Mouse (Mus musculus): ENCODE measurements around the gene Nsf. TPM values are rescaled to one million over a fixed set of nuclear protein-coding genes. Genes with fewer than 3 reads are reported as not detected.
"Not testable (repeated sequence)": the region's sequence is repeated elsewhere in the genome, so short reads cannot be mapped to it uniquely, and the experiment has no call there.

Gene Nsf
- 0.27 and 0.30 TPM in 2 replicates for polyA plus RNA-seq (2012)

DNA sequence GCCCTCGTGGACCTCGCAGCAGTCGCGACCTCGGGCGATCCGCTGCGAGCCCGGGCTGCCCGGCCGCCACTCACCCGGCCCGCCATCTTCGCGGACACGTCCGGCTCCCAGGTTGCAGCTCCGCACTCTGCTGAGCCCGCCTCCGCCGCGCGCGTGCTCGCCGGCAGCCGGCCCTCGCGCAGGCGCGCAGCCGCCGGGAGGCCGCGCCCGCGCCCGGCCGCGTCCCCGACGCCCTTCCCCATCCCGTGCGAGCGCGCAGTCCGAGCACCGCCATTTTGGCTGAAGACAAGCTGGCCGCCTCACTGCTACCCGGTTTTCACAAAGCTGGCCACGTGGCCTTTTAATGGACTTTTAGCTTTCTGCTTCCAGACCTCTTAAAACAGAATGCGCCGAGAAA is at the start of gene Nsf:
Gene Nsf (minus strand): TSS at position 161 of the 397 bp plus-strand sequence.
- TF ChIP-seq TAL1 (IDR thresholded peaks at IDR 0.05; ENCODE audit: low read length) (no peak), GATA1 (IDR thresholded peaks at IDR 0.05; ENCODE audit: low read length) (no peak)
- Histone ChIP-seq H3K9me3 (ENCODE audit: control insufficient read depth, low read length) (no peaks in the 10 kb centered on the region), H3K36me3 (ENCODE audit: control insufficient read depth) (peaks cover 8% of the 10 kb centered on the region), H3K27me3 (ENCODE audit: control insufficient read depth) (peaks cover 6% of the 10 kb centered on the region), H3K4me1 (ENCODE audit: control insufficient read depth) (peaks cover 44% of the 10 kb centered on the region), H3K4me3 (replicated peaks) (peak within 1 kb of the TSS; percentile 99)

DNA sequence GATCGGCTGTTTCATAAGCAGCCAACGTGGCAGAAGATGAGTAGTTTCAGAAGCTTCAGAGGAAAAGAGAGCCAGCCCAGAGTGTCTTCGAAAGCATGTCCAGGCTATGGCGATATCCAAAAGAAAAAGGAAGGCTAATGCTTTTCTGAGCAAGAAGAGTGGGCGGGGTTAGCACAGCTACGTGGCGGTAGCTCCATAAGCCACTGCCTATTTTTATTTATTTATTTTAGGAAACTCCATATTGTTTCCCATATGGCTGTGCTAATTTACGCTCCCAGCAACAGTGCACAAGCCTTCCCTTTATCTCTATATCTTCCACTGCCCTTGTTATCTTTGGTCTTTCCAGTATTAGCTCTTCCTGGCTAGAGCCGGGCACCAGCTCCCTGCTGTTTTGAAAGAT is 49.5 kb upstream of the Nsf start:
- H3K9me3 ChIP-seq (ENCODE audit: control insufficient read depth, low read length): no peaks in the 10 kb centered on the region
- H3K4me1 ChIP-seq (ENCODE audit: control insufficient read depth): no peaks in the 10 kb centered on the region
- no peaks in the 10 kb centered on the region for H3K27me3 ChIP-seq (ENCODE audit: control insufficient read depth)
- no peaks in the 10 kb centered on the region for H3K36me3 ChIP-seq (ENCODE audit: control insufficient read depth)
- TF ChIP-seq TAL1 (IDR thresholded peaks at IDR 0.05; ENCODE audit: low read length) (no peak), GATA1 (IDR thresholded peaks at IDR 0.05; ENCODE audit: low read length) (no peak)
- no peak overlapping the region for H3K4me3 ChIP-seq (replicated peaks)

DNA sequence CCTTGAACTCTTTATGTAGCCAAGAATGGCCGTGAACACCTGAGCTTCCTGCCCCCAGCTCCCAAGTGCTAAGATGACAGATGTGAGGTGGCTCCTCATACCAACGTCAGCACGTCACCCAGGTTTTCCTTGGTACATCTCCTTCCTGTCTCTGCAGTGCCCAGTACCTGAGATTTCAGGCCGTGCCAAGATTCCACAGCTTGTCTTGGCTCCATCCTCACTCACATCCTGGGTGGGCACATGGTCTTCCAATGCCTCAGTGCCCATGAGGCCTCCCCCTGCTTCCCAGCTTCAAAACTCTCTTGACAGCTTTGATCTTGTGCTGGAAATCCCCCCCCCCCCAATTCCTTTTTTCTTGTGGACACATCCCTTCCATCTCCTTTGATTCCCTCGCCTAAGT is 48.3 kb upstream of the Nsf start:
- Histone ChIP-seq H3K4me3 (replicated peaks) (no peak overlapping the region), H3K27me3 (ENCODE audit: control insufficient read depth) (no peaks in the 10 kb centered on the region)
- TF ChIP-seq TAL1 (IDR thresholded peaks at IDR 0.05; ENCODE audit: low read length): no peak
- no peak for TF ChIP-seq GATA1 (IDR thresholded peaks at IDR 0.05; ENCODE audit: low read length)

DNA sequence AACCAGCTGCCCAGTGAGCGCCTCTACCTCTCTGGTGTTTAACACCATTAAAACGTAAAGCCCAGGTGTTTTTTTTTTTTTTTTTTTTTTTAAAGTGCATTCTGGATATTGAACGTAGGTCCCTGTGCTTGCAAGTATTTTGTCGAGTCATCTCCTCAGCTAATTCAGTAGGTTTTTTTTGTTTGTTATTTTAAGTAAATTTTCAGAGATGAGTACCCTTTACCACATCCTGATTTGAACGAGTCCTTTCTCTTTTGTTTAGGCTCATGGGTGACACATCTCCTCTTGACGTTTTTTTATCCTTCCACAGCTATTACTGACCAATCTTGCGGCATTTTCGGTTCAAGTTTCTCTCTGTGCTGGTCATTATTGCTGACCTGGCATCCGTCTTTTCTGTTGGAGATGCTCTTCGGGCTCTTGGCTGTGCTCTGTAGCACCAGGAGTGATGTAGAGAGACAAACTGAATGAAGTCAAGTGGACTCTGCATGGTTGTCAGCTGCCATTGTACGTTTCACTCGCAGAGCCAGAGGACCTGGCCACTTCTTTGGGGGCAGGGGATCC is 47.6 kb upstream of the Nsf start:
- no peak for TF ChIP-seq GATA1 (IDR thresholded peaks at IDR 0.05; ENCODE audit: low read length)
- no peak for TF ChIP-seq TAL1 (IDR thresholded peaks at IDR 0.05; ENCODE audit: low read length)

More for the DNA sequence above, 48.3 kb upstream of the Nsf start:
- H3K9me3 ChIP-seq (ENCODE audit: control insufficient read depth, low read length): no peaks in the 10 kb centered on the region
- no peaks in the 10 kb centered on the region for H3K4me1 ChIP-seq (ENCODE audit: control insufficient read depth)
- no peaks in the 10 kb centered on the region for H3K36me3 ChIP-seq (ENCODE audit: control insufficient read depth)

DNA sequence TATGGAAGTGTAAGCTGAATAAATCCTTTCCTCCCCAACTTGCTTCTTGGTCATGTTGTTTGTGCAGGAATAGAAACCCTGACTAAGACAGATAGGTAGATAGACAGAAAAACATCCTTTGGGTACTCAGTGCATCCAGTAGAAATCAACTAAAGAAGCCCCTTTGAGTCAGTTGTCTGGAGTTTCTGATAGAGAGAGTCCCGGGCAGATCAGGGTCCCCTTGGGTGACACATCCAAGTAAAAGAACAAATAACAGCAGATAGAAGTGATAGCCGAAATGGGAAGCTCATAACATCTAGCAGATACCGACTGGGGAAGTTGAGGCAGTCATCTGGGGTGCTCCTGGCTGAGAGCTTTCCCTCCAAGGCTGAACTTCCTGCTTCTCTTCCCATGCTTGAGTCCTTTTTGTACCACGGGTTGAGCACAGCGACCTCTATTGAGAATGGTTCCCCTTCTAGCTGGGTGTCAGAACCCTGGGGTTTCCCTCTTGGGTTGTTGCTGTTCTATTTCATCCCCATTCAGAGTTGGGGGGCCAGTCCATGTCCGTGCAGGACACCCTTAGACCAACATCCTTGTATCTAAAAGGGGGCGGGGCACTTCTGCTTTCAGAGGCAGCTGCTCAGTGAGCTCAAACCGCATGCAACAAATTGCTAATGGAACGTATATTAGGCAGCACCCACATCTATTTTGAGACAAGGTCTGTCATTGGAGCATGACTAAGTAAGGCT is 47.0 kb upstream of the Nsf start:
- TF ChIP-seq GATA1 (IDR thresholded peaks at IDR 0.05; ENCODE audit: low read length) (no peak), TAL1 (IDR thresholded peaks at IDR 0.05; ENCODE audit: low read length) (no peak)
- H3K4me3 ChIP-seq (replicated peaks): no peak overlapping the region
- H3K4me1 ChIP-seq (ENCODE audit: control insufficient read depth): no peaks in the 10 kb centered on the region
- H3K9me3 ChIP-seq (ENCODE audit: control insufficient read depth, low read length): no peaks in the 10 kb centered on the region
- H3K36me3 ChIP-seq (ENCODE audit: control insufficient read depth): no peaks in the 10 kb centered on the region
- H3K27me3 ChIP-seq (ENCODE audit: control insufficient read depth): no peaks in the 10 kb centered on the region

More for the DNA sequence above, 47.6 kb upstream of the Nsf start:
- no peaks in the 10 kb centered on the region for H3K4me1 ChIP-seq (ENCODE audit: control insufficient read depth)
- no peaks in the 10 kb centered on the region for H3K36me3 ChIP-seq (ENCODE audit: control insufficient read depth)
- H3K27me3 ChIP-seq (ENCODE audit: control insufficient read depth): no peaks in the 10 kb centered on the region
- H3K9me3 ChIP-seq (ENCODE audit: control insufficient read depth, low read length): no peaks in the 10 kb centered on the region
- H3K4me3 ChIP-seq (replicated peaks): no peak overlapping the region

DNA sequence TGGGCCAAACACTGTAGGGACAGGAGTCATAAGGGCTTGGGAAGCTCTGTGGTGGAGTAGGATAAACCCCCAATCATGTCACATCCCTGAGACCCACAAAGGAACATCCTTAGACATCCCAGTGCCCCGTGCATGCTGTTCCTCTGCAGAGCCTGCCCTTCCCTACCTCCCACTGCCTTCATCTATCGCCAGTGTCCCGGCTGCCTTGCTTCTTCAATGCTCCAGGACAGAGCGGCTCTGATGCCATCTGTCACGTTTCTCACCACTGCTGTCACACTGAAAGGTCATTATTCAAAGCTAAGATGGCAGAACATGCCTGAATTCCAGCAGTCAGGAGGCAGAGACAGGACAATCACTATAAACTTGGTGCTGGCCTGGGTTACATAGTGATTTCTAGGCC is 44.9 kb upstream of the Nsf start:
- TF ChIP-seq GATA1 (IDR thresholded peaks at IDR 0.05; ENCODE audit: low read length): no peak
- TF ChIP-seq TAL1 (IDR thresholded peaks at IDR 0.05; ENCODE audit: low read length): no peak
- H3K27me3 ChIP-seq (ENCODE audit: control insufficient read depth): no peaks in the 10 kb centered on the region
- H3K9me3 ChIP-seq (ENCODE audit: control insufficient read depth, low read length): no peaks in the 10 kb centered on the region
- H3K36me3 ChIP-seq (ENCODE audit: control insufficient read depth): no peaks in the 10 kb centered on the region
- no peak overlapping the region for H3K4me3 ChIP-seq (replicated peaks)
- no peaks in the 10 kb centered on the region for H3K4me1 ChIP-seq (ENCODE audit: control insufficient read depth)

DNA sequence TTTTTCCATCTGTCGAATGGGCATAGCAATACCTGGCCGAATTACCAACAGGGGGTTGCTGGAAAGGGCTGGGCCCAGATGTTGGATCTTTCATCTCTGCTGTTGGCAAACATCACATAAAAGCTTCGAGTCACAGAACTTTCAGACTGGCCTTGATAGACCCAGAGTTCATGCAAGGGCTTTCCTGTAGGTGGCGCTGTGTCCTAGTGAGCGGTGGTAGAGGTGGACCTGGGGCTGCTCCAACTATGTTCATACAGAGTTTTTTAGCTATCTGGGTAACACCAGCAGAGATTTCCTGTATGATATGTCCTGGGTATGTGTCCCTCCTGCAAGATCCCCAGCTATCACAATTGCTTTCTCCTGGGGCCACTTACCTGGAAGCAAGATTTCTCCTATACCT is 43.5 kb upstream of the Nsf start:
- Histone ChIP-seq H3K36me3 (ENCODE audit: control insufficient read depth) (no peaks in the 10 kb centered on the region), H3K27me3 (ENCODE audit: control insufficient read depth) (no peaks in the 10 kb centered on the region), H3K9me3 (ENCODE audit: control insufficient read depth, low read length) (no peaks in the 10 kb centered on the region), H3K4me1 (ENCODE audit: control insufficient read depth) (no peaks in the 10 kb centered on the region), H3K4me3 (replicated peaks) (no peak overlapping the region)
- no peak for TF ChIP-seq TAL1 (IDR thresholded peaks at IDR 0.05; ENCODE audit: low read length)

DNA sequence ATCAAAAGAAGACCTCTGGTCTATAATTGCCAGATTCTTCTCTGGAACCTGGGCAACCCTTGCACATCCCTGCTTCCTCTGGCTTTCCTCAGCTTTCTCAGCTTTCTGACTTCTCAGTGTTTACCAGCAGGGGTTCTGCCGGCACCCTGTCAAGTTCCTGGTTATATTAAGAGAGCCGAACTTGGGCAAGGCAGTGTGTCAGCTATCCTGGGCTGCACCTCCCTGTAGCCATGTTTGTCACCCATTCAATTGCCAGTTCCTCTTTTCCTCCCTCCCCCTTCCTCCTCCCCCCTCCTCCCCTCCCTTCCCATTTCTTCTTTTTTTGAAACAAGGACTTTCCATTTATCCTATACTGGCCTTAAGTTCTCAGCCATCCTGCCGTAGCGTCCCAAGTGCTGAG is 38.8 kb upstream of the Nsf start:
- H3K4me3 ChIP-seq (replicated peaks): no peak overlapping the region
- TF ChIP-seq GATA1 (IDR thresholded peaks at IDR 0.05; ENCODE audit: low read length) (no peak), TAL1 (IDR thresholded peaks at IDR 0.05; ENCODE audit: low read length) (no peak)
- no peaks in the 10 kb centered on the region for H3K9me3 ChIP-seq (ENCODE audit: control insufficient read depth, low read length)
- no peaks in the 10 kb centered on the region for H3K4me1 ChIP-seq (ENCODE audit: control insufficient read depth)
- H3K27me3 ChIP-seq (ENCODE audit: control insufficient read depth): no peaks in the 10 kb centered on the region
- H3K36me3 ChIP-seq (ENCODE audit: control insufficient read depth): no peaks in the 10 kb centered on the region

DNA sequence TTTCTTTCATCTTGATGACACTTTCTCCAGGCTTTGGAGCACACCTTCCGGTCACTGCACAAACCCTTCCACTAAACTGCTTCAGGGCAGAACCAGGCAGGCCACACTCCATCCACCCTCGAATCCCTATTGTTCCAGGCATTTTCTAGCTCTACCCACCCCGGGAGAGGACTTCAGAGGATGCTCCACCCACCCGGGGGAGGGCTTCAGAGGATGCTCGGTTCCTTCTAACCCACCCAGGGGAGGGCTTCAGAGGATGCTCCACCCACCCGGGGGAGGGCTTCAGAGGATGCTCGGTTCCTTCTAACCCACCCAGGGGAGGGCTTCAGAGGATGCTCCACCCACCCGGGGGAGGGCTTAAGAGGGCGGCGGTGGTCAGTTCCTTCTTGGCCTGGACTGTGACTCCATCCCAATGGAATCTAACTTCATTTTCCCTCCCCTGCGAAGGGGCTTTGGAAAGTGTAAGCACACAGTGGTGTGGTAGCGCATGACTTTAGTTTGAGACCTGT is 36.2 kb upstream of the Nsf start:
- not testable (repeated sequence) for H3K4me3 ChIP-seq (replicated peaks)

More for the DNA sequence above, 36.2 kb upstream of the Nsf start:
- H3K27me3 ChIP-seq (ENCODE audit: control insufficient read depth); H3K9me3 ChIP-seq (ENCODE audit: control insufficient read depth, low read length); H3K4me1 ChIP-seq (ENCODE audit: control insufficient read depth): not testable (repeated sequence)
- H3K36me3 ChIP-seq (ENCODE audit: control insufficient read depth): peaks cover 13% of the 10 kb centered on the region

All from erythroblast, embryonic 14.5 days (primary cell).